Mouse (Mus musculus): ENCODE measurements around the gene Olfr741.

Olfr741 gene

DNA sequence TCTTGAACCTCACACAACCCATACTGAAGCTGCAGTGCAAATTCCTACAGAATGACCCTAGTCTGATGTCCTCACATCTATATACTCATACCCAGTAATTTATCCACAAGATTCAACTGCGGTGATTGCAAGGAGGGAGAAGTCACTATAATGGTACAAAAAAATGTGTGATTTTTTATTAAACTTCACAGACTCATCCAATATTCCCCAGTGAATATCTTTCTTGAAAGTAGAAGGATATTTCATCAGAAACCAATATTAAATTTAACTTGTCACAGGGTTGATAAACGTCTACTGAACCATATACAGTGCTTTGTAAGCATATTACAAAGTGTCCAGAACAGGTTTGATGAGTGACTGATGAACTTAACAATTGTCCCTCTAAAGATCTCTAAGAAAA, at the start of gene Olfr741:
TSS of gene Olfr741 (plus strand) at position 301 of the 400 bp plus-strand sequence.
- DNase-seq (ENCODE audit: low spot score in 2 of 2): no peak

DNA sequence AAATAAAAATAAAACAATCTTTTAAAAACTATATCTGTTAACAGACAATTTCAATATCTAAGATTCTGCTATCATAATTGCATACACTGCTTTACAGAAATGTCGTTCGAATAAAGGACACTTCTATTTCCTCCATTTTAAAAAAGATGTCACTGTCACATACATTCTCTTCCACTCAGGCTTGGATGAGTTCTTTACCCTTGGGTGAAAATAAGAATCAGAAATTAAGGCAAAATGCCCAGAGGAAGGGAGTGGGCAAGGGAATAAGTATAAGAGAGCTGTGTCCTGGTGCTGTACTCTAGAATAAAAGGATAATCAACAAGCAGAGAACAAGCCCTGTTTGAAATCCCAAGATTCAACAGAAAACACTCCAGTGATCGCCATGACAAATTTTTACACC, 27.3 kb upstream of the Olfr741 start, which contains the start of gene Olfr740:
TSS of gene Olfr740 (plus strand) at position 301 of the 400 bp plus-strand sequence.
- DNase-seq (ENCODE audit: low spot score in 2 of 2): no peak

DNA sequence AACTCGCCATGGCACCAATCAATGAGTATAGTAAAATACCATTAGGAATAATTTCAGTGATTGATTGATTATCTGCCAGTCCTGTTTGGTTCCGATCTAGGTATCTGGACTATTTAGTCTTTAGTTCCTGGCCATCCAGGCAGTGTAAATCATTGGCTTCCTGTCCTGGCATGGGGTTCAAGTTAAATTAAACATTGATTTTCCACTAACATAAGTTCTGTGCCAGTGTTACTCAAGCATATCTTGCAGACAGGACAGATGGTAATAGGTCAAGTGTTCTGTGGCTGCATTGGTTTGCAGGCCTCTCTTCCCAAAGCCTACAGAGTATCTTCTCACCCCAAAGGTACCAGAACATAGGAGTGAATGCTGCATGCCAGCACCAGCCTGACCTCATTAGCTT, 5.9 kb downstream of the Olfr741 start:
- DNase-seq (ENCODE audit: low spot score in 2 of 2): no peak

DNA sequence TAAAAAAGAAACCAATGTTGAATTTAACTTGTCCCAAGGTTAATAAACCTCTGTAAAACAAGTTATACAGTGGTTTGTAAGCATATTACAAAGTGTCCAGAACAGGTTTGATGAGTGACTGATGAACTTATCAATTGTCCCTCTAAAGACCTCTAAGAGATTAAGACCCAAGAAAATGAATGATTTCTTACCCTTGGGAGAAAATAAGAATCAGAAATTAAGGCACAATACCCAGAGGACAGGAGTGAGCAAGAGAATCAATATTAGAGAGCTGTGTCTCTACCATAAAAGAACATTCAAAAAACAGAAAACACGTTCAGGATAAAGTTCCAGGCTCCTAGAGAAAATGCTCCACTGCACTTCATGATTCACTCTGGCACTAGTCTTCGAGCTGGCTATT, 30.8 kb downstream of the Olfr741 start, which contains the start of gene Olfr742:
TSS of gene Olfr742 (plus strand) at position 301 of the 400 bp plus-strand sequence.
- no peak for DNase-seq (ENCODE audit: low spot score in 2 of 2)

DNA sequence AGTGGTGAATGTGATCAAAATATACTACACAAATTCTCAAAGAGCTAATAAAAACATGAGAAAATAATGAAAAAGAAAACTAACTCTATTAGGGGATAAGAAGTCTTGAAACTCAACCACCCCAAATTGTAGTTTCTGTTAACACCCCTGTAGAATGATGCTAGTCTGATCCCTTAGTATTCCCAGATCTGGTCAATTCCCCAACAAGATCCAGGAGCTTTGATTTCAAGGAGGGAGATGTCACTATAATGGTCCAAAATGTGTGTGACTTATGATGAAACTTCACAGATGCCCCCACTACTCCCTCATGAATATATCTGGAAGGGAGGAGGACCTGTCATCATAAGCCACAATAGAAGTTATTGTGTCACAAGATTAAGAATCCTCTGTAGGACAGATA, 49.0 kb downstream of the Olfr741 start, which contains the start of gene Olfr743:
TSS of gene Olfr743 (plus strand) at position 301 of the 400 bp plus-strand sequence.
- DNase-seq (ENCODE audit: low spot score in 2 of 2): no peak

Data from cerebellum, postnatal 4 days (tissue).